Mouse (Mus musculus) erythroblast, embryonic 14.5 days (primary cell): Measurements from ENCODE around the gene Dgkk.
"Not testable (repeated sequence)": the region's sequence is repeated elsewhere in the genome, so short reads cannot be mapped to it uniquely, and the experiment has no call there.

Experiments
- GATA1 ChIP-seq: IDR thresholded peaks from 2 replicates; pipeline ENCODE4 v1.6.1; 2012; ENCODE audit warnings: low read length, inconsistent platforms, mixed read lengths
- TAL1 ChIP-seq: IDR thresholded peaks from 3 replicates; pipeline ENCODE4 v1.6.1; 2012; ENCODE audit warnings: low read length, inconsistent platforms, mixed read lengths

DNA sequence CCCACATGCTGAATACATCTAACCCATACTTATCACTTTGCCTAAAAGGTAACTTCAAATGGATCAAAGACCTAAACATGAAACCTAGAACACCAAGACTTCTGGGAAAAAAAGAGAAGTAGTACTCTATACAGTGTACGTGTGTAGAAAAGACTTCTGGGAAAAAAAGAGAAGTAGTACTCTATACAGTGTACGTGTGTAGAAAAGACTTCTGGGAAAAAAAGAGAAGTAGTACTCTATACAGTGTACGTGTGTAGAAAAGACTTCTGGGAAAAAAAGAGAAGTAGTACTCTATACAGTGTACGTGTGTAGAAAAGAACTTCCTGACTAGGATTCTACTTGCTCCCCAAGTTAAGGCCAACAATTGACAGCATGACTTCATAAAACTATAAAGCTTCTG is 204.8 kb downstream of the Dgkk start:
- not testable (repeated sequence) for TF ChIP-seq TAL1, GATA1
